Mouse (Mus musculus) inflammation-experienced regulatory T-cells, adult 6 months (primary cell): ENCODE results near the gene Arr3. TPM values are rescaled to one million over a fixed set of nuclear protein-coding genes. Genes with fewer than 3 reads are reported as not detected.
A peak's percentile ranks its signal among the peaks of the same experiment; 100 is the strongest.

ENCODE experiments used
- ATAC-seq: one replicate; pipeline ENCODE4 v1.8.0; 2017
- polyA plus RNA-seq, 3 experiments: library from polyadenylated mRNA; unstranded; fragments of 100-300 nt; shearing (Covaris generic); gene quantifications; one replicate each; pipeline ENCODE4 v1.2.1; 2017

Arr3 gene
- not detected for polyA plus RNA-seq

DNA sequence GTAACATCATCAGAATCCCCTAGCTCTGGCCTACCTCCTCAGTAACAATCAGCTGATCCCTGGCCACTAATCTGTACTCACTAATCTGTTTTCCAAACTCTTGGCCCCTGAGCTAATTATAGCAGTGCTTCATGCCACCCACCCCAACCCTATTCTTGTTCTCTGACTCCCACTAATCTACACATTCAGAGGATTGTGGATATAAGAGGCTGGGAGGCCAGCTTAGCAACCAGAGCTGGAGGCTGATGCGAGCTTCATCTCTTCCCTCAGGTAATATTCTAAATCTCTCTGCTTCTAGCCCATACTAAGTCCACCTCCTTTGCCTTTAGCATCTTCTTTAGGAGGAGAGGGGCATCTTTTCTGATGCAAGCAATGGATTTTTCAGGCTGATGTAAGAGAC is at the start of gene Arr3:
Arr3 (plus strand) TSS at position 184 of the 400 bp plus-strand sequence.
- no peak for ATAC-seq

DNA sequence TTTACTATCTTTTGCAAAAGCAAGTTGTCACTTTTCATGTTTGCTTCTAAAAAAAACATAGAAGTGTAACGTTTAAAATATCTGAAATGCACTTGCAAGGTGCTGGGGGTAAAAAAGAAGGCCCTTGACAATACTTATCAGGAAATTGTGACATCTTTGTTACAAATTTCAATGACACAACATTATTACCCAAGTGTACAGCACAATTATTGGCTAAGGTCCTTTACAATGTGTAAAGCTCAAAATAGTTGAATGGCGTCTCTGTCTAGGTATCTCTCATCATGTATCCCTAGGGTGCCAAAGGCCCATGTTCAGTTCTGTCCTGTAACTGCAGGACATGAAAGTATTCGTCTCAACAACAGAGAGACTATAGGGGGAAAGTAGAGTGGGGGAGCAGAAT is 49.3 kb upstream of the Arr3 start:
- ATAC-seq, result no peak

GRCm38 (mm10) chrX:100565696-100566095 is 39.6 kb upstream of the Arr3 start:
- ATAC-seq, result no peak

DNA sequence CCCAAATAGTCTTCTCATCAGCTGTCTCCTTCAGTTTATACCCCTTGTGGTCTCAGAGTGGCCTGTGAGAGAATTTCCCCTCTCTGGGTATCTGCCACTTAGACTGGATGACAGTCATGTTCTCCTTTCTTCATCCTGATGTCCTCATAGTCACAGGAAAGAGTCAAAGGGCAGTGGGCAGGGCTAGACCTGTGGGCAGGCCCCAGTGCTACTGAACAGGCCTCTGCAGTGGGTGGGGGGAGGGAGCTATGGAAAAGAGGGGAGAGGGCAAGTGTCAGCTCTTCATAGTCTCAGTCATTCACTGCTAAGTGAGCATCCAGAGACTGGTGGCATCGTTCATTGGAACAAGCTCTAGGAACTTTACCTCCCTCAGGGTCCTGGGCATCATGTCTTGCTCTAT is 33.3 kb upstream of the Arr3 start, which contains the start of gene Awat1:
Awat1 (plus strand) TSS at position 301 of the 400 bp plus-strand sequence.
- no peak for ATAC-seq

DNA sequence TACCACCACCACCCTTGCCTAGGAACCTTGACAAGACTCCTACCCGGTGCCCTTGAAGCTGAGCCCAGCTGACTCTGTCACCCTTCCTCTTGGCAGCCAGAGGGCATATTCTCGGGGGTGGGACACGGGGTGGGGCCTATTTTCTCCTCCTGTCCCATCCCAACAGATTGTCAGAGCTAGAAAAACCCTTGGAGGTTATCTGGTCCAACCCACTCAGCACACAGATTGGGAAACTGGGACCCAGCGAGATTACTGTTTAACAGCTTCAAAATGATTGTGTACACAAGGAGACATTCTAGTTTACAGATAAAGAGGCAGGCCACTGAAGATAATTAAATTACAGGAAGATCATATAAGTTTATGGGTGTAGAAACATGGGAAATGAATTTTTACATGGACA is 10.5 kb upstream of the Arr3 start, which contains the start of gene P2ry4:
P2ry4 (minus strand) TSS at position 79 of the 400 bp plus-strand sequence.
- ATAC-seq, result no peak

DNA sequence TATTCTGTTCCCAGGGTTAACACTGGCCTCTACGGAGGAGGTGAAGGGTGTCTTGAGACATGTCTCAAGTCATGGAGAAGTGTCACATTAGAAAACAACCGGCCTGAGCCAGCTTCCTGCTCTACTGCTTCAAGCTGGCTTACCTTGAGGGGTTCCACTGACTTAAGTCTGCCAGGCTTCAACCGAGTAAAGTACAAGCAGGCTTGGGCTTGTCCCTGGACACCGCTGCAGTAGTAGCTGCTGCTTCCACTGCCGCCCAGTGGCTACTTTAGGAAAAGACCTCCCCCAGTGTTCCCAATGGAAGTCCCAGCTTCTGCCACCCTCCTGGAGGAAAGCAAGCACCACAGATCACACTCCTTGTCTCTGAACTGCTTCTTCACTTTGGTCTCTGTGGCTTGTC is 7.9 kb upstream of the Arr3 start:
- ATAC-seq, result no peak

DNA sequence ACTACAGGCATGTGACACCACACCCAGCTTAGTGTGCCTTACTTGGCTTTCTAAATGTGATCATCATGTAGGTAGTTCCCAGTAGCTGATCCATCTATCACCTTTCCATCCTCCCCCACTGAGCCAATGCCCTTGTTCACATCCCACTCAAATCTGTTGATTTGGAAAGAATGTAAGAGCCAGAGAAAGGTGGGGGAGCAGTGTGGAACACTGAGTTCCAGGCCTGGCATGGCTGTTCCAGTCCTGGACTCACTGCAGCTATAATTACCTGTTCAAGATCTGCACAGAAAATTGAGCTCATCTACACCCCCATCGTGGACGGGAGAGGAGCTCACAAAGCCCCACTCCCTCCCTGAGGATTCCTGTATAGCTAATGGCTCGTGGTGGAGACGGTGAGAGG is 5.5 kb upstream of the Arr3 start:
- no peak for ATAC-seq

DNA sequence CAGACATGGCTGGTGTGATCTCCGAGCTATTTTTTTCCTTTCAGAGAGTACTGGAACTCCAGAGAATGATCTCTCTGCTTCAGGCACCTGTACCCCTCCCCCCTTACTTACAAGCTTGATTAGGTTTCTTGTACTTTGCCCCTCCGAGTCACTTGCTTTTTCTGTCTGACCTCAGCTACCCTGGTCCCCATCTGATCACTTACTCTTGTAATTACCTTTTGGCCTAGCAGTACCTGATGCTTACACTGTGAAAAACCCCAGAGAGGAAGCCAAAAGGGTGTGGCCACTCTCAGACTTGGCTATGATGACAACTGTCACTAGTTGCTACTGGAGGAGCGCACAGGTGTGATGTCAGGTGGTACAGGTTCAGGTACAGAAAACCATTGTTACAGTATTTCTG is 13.2 kb downstream of the Arr3 start:
- no peak for ATAC-seq

- no peak for ATAC-seq
These were observed 16.1 kb downstream of the Arr3 start for GRCm38 (mm10) chrX:100621366-100621765.

DNA sequence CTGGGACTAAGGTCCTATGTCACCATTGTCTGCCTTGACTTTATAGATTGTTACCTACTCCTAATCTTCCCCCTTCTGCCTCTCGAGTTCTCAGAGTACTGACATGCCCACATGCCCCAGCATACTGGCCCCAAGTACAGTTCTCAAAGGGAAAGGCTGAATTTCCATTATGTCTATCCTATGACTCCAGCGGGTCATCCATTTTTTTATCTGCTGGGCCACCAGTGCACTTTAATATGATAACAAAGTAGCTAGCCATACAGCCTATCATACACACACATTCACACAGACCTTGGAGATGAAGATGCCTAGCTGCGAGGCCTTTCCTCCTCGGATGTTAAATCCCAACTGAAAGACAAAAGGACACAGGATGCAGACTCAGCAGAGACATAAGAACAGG is 18.9 kb downstream of the Arr3 start:
- no peak for ATAC-seq

GRCm38 (mm10) chrX:100625146-100625545 is 19.8 kb downstream of the Arr3 start:
- ATAC-seq, result no peak

- no peak for ATAC-seq
These were observed 20.2 kb downstream of the Arr3 start, which contains the start of gene Kif4 for GRCm38 (mm10) chrX:100625546-100625801. Kif4 (plus strand) TSS chrX:100625737.

GRCm38 (mm10) chrX:100625802-100626793 is 20.8 kb downstream of the Arr3 start, which contains the start of gene Pdzd11:
Pdzd11 (minus strand) TSS chrX:100626568.
- peak; percentile 100 for ATAC-seq

DNA sequence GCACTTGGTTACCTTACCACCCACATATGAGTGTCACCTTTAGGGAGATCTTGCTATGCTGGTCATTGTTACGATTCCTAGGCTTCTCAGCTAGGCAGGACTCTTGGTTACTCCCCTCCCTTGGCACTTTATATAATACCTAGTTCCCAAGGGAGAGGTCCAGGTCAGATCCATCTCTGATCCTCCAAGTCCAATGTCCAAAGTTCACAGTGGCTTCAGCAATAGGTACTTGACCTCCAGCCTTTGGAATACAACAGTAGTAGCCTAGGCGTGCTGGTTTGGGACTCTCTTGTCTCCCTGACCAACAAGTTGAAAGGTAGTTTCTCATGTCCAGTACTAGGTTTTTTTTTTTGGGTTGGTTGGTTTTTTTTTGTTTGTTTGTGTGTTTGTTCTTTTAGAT is 23.8 kb downstream of the Arr3 start:
- ATAC-seq, result no peak

DNA sequence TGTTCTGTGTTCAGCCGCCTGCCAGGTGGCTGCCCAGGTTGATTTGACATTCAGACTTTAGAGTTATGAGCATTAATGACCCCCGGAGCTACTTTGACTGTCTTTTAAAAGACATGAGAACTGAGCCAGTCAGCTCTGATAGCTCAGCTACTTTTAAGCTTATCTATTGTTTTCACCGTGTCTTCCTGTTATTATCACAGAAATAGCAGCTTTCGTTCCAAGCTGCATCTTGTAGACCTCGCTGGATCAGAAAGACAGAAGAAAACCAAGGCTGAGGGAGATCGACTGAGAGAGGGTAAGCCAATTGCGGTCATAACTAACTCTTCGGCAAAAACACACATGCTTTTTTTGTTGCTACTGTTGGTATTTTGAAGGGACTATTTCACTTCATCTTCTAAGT is 33.2 kb downstream of the Arr3 start:
- ATAC-seq, result no peak

- no peak for ATAC-seq
These were observed 47.6 kb downstream of the Arr3 start for GRCm38 (mm10) chrX:100652848-100653247.

DNA sequence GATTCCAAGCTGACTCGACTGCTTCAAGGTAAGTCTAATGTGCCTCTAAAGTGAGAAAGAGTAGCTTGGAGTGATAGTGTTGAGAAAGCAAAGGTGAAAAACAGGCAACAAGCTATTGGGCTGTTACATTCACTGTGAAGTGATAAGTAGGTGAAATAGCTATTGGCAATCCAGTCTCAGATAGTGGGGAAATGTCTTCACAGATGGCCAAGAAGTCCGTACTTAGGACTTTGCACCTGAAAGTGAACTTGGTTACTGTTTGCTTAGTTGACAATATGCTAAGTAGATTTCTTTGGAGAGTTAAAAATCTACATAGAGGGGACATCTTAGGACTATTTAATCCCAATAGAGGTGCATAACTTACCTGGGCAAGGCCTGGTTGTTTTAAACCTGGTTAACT is 59.5 kb downstream of the Arr3 start:
- no peak for ATAC-seq

Other genes starting within 250 kb of the Arr3 start
- not detected for gene Otud6a, start 176.5 kb upstream of the Arr3 start, polyA plus RNA-seq
- gene Awat2, start 162.8 kb upstream of the Arr3 start, polyA plus RNA-seq, result under 1 TPM; 0.65 to 0.98 (median 0.77) TPM
- gene Igbp1, start 111.2 kb upstream of the Arr3 start, polyA plus RNA-seq, result 10 to 100 TPM; 72.8 to 90.9 (median 83.2) TPM
- gene Dgat2l6, start 80.7 kb upstream of the Arr3 start, polyA plus RNA-seq, result not detected
- not detected for gene Awat1, start 33.2 kb upstream of the Arr3 start, polyA plus RNA-seq
- gene P2ry4, start 10.6 kb upstream of the Arr3 start, polyA plus RNA-seq, result under 1 TPM in 1 of 3 experiments, not detected in 2; 0.16 TPM
- 10 to 100 TPM in 1 of 3 experiments, 1 to 10 TPM in 2; 1.9 to 19.0 (median 2.4) TPM for gene Kif4, start 20.2 kb downstream of the Arr3 start, polyA plus RNA-seq
- gene Pdzd11, start 21.1 kb downstream of the Arr3 start, polyA plus RNA-seq, result 10 to 100 TPM; 48.5 to 78.3 (median 60.0) TPM
- gene Gdpd2, start 124.4 kb downstream of the Arr3 start, polyA plus RNA-seq, result not detected
- gene Dlg3, start 162.2 kb downstream of the Arr3 start, polyA plus RNA-seq, result 1 to 10 TPM; 1.3 to 7.7 (median 4.5) TPM